Mouse (Mus musculus) CH12F3 (cell line): ENCODE data around the gene Vmn2r91.
"Not testable (repeated sequence)": the region's sequence is repeated elsewhere in the genome, so short reads cannot be mapped to it uniquely, and the experiment has no call there.

Source experiments
- in situ Hi-C: fragments of 300-500 bp; cut with MboI; formaldehyde crosslinking; loops from 2 replicates; pipeline ENCODE4 v1.14.3; 2020; ENCODE audit warnings: low sequenced_read_pairs

The Vmn2r91 gene

GRCm38 (mm10) chr17:18084716-18085115 lies at the start of gene Vmn2r91:
Gene Vmn2r91, plus strand, starts transcription at chr17:18085016.
- in situ Hi-C loops, result not testable (repeated sequence)

DNA sequence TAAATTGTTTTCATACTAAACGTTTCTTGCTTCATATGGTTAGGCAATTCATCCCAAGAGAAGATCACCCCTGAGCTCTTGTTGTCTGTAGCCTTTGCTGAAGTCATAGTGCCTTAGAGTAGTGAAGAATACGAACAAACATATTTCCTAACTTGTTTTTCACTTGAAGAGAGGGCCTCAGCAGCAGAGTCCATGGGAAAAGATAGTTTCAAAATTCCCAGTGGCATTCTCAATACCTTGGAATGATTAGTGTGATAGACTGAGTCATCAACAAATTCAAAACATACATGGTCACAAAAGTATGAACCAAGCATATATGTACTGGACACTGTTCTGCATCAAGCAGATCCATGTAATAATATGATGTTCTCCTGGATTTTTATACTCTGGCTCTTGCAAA lies 35.7 kb upstream of the Vmn2r91 start, which contains the start of gene Vmn2r124:
Gene Vmn2r124 (plus strand): TSS at position 301 of the 400 bp plus-strand sequence.
- in situ Hi-C loops, result no loop called here

- in situ Hi-C loops, result not testable (repeated sequence)
These were observed 10.8 kb downstream of the Vmn2r91 start for GRCm38 (mm10) chr17:18095626-18096025.

GRCm38 (mm10) chr17:18102265-18102664 lies 17.4 kb downstream of the Vmn2r91 start:
- in situ Hi-C loops, result not testable (repeated sequence)

DNA sequence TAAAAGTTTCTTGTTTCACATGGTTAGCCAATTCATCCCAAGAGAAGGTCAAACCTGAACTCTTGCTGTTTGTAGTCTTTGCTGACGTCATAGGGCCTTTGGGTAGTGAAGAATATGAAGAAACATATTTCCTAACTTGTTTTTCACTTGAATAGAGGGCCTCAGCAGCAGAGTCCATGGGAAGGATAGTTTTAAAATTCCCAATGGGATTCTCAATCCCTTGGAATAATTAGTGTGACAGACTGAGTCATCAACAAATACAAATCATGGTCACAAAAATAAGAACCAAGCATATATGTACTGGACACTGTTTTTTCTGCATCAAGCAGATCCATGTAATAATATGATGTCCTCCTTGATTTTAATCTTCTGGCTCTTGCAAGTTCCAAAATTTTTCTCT lies 66.8 kb downstream of the Vmn2r91 start, which contains the start of gene Vmn2r92:
Gene Vmn2r92 (plus strand): TSS at position 301 of the 400 bp plus-strand sequence.
- in situ Hi-C loops, result not testable (repeated sequence)

GRCm38 (mm10) chr17:18161194-18161593 lies 76.4 kb downstream of the Vmn2r91 start:
- in situ Hi-C loops, result not testable (repeated sequence)
